Mouse (Mus musculus): ENCODE measurements around the gene Hyou1. TPM values are rescaled to one million over a fixed set of nuclear protein-coding genes. Genes with fewer than 3 reads are reported as not detected.

The Hyou1 gene
- polyA plus RNA-seq, 1 experiment from 2014 or later: 18.5 TPM

DNA sequence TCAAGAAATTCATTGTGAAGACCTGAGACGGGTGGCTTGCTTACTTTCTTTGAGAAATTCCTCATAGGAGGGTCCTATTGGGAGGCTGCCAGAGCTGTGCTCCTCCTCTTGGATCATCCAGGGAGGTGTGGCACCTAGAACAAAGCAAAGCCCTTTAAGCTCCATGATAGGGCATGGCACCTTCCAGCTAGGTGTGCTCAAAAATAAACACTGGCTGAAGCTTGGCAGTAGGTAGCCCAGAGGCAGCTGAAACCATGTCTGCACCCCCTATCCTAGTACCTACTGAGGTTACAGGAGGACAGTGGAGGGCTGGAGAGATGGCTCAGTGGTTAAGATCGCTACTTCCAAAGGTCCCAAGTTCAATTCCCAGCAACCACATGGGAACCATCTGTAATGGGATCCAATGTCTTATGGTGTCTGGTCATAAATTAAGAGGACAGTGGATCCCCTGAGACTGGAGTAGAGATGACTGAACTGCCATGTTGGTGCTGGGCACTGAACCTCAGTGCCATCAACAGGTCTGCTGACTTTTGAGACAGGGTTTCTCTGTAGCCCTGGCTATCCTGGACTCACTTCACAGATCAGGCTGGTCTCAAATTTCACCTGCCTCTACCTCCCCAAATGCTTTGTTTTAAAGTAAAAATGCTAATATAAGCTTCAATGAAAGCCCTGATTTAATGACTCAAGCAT lies 31.5 kb downstream of the Hyou1 start:
- H3K27me3 ChIP-seq (ENCODE audit: control insufficient read depth, insufficient read depth, low read length): no peaks in the 10 kb centered on the region
- no peak overlapping the region for H3K4me2 ChIP-seq (replicated peaks; ENCODE audit: low read depth)
- H3K4me1 ChIP-seq (replicated peaks; ENCODE audit: control insufficient read depth, insufficient read depth): no peaks in the 10 kb centered on the region
- DNase-seq (ENCODE audit: low spot score): no peak
- H3K9ac ChIP-seq (ENCODE audit: low read length): no peak overlapping the region
- no peak overlapping the region for H3K27ac ChIP-seq (replicated peaks)
- H3K9me3 ChIP-seq (ENCODE audit: control insufficient read depth, low read length): no peaks in the 10 kb centered on the region
- no peak for TF ChIP-seq CTCF (IDR thresholded peaks at IDR 0.05; ENCODE audit: low read depth)
- WGBS: 69% methylated on average over 2 of the region's 2 CpGs
- no peak overlapping the region for H3K4me3 ChIP-seq (ENCODE audit: low read depth, low read length)
- peaks cover 15% of the 10 kb centered on the region; the same call in 1 of the 2 replicates for H3K36me3 ChIP-seq (ENCODE audit: control insufficient read depth, insufficient read depth, low read length)
- no peak for ATAC-seq (ENCODE audit: low FRiP score, low TSS enrichment)

- Histone ChIP-seq H3K9me3 (ENCODE audit: control insufficient read depth, low read length) (no peaks in the 10 kb centered on the region), H3K4me2 (replicated peaks; ENCODE audit: low read depth) (no peak overlapping the region), H3K27me3 (ENCODE audit: control insufficient read depth, insufficient read depth, low read length) (no peaks in the 10 kb centered on the region), H3K27ac (replicated peaks) (no peak overlapping the region), H3K4me3 (ENCODE audit: low read depth, low read length) (no peak overlapping the region), H3K4me1 (replicated peaks; ENCODE audit: control insufficient read depth, insufficient read depth) (no peaks in the 10 kb centered on the region), H3K36me3 (ENCODE audit: control insufficient read depth, insufficient read depth, low read length) (peaks cover 15% of the 10 kb centered on the region; the same call in 1 of the 2 replicates), H3K9ac (ENCODE audit: low read length) (no peak overlapping the region)
- DNase-seq (ENCODE audit: low spot score): no peak
- TF ChIP-seq CTCF (IDR thresholded peaks at IDR 0.05; ENCODE audit: low read depth) (no peak), EP300 (optimal IDR thresholded peaks at IDR 0.05) (no peak)
- ATAC-seq (ENCODE audit: low FRiP score, low TSS enrichment): no peak
- 94% methylated on average over 1 of the region's 1 CpGs for WGBS
Observed at GRCm38 (mm10) chr9:44411601-44412130, 32.4 kb downstream of the Hyou1 start.

GRCm38 (mm10) chr9:44412306-44412705 lies 33.0 kb downstream of the Hyou1 start:
- 77% methylated on average over 4 of the region's 4 CpGs for WGBS
- DNase-seq (ENCODE audit: low spot score) (no peak), ATAC-seq (ENCODE audit: low FRiP score, low TSS enrichment) (no peak)
- no peak for TF ChIP-seq CTCF (IDR thresholded peaks at IDR 0.05; ENCODE audit: low read depth)
- no peak for TF ChIP-seq EP300 (optimal IDR thresholded peaks at IDR 0.05)
- H3K27me3 ChIP-seq (ENCODE audit: control insufficient read depth, insufficient read depth, low read length): no peaks in the 10 kb centered on the region
- H3K9me3 ChIP-seq (ENCODE audit: control insufficient read depth, low read length): no peaks in the 10 kb centered on the region
- H3K27ac ChIP-seq (replicated peaks): no peak overlapping the region
- H3K9ac ChIP-seq (ENCODE audit: low read length): no peak overlapping the region
- peaks cover 4% of the 10 kb centered on the region; the same call in 1 of the 2 replicates for H3K4me1 ChIP-seq (replicated peaks; ENCODE audit: control insufficient read depth, insufficient read depth)
- H3K4me3 ChIP-seq (ENCODE audit: low read depth, low read length): no peak overlapping the region
- no peak overlapping the region for H3K4me2 ChIP-seq (replicated peaks; ENCODE audit: low read depth)
- H3K36me3 ChIP-seq (ENCODE audit: control insufficient read depth, insufficient read depth, low read length): peaks cover 15% of the 10 kb centered on the region; the same call in 1 of the 2 replicates

- Histone ChIP-seq H3K27me3 (ENCODE audit: control insufficient read depth, insufficient read depth, low read length) (no peaks in the 10 kb centered on the region), H3K9ac (ENCODE audit: low read length) (no peak overlapping the region), H3K27ac (replicated peaks) (no peak overlapping the region), H3K4me1 (replicated peaks; ENCODE audit: control insufficient read depth, insufficient read depth) (peaks cover 4% of the 10 kb centered on the region; the same call in 1 of the 2 replicates), H3K4me3 (ENCODE audit: low read depth, low read length) (no peak overlapping the region), H3K4me2 (replicated peaks; ENCODE audit: low read depth) (no peak overlapping the region), H3K9me3 (ENCODE audit: control insufficient read depth, low read length) (no peaks in the 10 kb centered on the region), H3K36me3 (ENCODE audit: control insufficient read depth, insufficient read depth, low read length) (peaks cover 15% of the 10 kb centered on the region; the same call in 1 of the 2 replicates)
- TF ChIP-seq CTCF (IDR thresholded peaks at IDR 0.05; ENCODE audit: low read depth): no peak
- no peak for TF ChIP-seq EP300 (optimal IDR thresholded peaks at IDR 0.05)
- ATAC-seq (ENCODE audit: low FRiP score, low TSS enrichment) (no peak), DNase-seq (ENCODE audit: low spot score) (no peak)
- 80% methylated on average over 2 of the region's 2 CpGs for WGBS
Observed at GRCm38 (mm10) chr9:44412781-44413180, 33.5 kb downstream of the Hyou1 start.

DNA sequence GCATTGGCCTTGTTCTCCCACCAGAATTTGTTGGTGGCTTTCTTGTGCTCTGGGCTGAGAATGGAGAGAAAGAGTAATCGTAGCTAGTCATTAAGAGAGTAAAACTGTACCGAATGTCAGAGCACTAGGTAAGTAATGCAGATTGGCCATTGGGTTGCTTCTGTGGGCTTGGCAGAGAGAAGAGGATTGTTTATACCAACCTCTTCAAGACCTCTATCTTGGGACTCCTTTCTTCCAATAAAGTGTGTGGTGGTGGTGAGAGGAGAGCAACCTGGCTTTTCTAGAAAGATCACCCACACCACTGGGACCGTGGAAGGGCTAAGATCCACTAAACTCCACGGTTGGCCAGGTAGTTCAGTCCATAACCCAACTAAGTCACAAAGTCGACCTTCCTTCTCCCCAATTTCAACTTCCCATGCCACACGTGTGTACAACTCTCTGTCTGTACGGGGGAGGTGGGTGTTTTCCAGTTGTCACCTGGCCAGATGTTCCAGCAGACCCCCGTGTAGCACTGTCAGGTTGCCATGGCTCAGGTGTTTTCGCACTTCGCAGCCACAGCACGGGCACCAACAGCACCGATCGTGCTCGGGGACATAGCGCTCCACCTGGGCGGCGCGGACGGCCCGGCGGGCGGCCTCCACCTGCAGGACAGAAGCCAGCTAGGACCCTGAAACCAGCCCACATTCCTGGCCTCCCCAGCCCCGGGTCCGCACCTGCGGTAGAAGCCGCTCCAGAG lies 38.0 kb downstream of the Hyou1 start:
- peak overlapping the region; percentile 85 for H3K9ac ChIP-seq (ENCODE audit: low read length)
- H3K27me3 ChIP-seq (ENCODE audit: control insufficient read depth, insufficient read depth, low read length): no peaks in the 10 kb centered on the region
- no peak for DNase-seq (ENCODE audit: low spot score)
- H3K27ac ChIP-seq (replicated peaks): peak overlapping the region; percentile 70
- TF ChIP-seq EP300 (optimal IDR thresholded peaks at IDR 0.05) (no peak), CTCF (IDR thresholded peaks at IDR 0.05; ENCODE audit: low read depth) (no peak)
- H3K4me2 ChIP-seq (replicated peaks; ENCODE audit: low read depth): peak overlapping the region; percentile 96
- WGBS: 7% methylated on average over 26 of the region's 26 CpGs
- ATAC-seq (ENCODE audit: low FRiP score, low TSS enrichment): peak; percentile 75
- no peaks in the 10 kb centered on the region for H3K9me3 ChIP-seq (ENCODE audit: control insufficient read depth, low read length)
- H3K4me1 ChIP-seq (replicated peaks; ENCODE audit: control insufficient read depth, insufficient read depth): peaks cover 4% of the 10 kb centered on the region; the same call in 1 of the 2 replicates
- peaks cover 3% of the 10 kb centered on the region; the same call in 1 of the 2 replicates for H3K36me3 ChIP-seq (ENCODE audit: control insufficient read depth, insufficient read depth, low read length)
- H3K4me3 ChIP-seq (ENCODE audit: low read depth, low read length): peak overlapping the region; percentile 81

Measured in stomach, postnatal 0 days (tissue).